Mouse (Mus musculus) testis, postnatal 10 days (tissue): ENCODE measurements around the gene Spcs1.

Experiments
- DNase-seq: peaks from one replicate; pipeline ENCODE4 v3.0.0; 2021; ENCODE audit warnings: low spot score

Gene Spcs1

DNA sequence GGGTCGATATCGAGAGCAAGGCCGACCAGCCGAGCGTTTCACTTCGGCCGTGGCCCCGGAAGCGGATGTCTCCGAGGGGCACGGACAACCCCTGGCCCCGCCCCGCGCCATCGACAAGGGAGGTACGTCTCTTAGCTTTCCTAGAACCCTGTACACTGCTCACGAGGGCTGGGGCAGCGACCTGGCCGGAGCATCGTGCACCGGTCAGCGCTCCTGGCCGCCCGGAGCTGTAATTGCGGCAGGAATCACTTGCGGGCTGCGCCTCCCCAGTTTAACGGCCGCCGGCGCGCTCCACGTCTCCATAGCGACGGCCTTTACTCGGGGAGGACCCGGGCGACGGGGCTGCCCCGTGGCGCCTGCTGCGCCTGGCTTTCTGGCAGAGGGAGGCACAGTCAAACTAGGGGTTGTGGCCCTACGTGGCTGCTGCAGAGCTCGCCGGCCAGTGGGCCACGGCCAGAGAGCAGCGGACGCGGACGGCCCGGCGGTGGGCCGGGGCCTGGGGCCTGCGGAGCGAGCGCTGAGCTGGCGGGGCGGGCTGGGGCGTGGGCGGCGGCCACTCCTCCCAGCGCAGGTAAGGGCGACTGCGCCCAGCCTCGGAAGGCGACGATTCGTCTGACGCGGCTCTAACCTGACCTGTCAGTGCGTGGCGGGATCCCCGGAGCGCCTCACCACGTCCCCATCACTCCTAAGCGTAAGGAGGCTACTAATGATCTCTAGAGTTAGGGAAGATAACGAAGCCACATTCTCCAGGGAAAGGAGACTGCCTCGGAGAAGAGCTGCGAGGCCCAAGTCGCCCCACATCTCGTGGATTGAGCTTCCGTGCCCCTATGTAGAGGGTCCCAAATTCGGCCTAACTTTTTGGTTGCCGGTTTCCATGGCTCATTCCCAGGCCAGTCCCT, at the start of gene Spcs1, which contains the start of gene Glt8d1:
Spcs1 (minus strand) TSS at position 366 of the 899 bp plus-strand sequence.
Glt8d1 (plus strand) TSS at position 94 of the 899 bp plus-strand sequence.
- DNase-seq = peak; percentile 94

- DNase-seq = no peak
These were observed 44.3 kb upstream of the Spcs1 start for GRCm38 (mm10) chr14:31045817-31046216.

DNA sequence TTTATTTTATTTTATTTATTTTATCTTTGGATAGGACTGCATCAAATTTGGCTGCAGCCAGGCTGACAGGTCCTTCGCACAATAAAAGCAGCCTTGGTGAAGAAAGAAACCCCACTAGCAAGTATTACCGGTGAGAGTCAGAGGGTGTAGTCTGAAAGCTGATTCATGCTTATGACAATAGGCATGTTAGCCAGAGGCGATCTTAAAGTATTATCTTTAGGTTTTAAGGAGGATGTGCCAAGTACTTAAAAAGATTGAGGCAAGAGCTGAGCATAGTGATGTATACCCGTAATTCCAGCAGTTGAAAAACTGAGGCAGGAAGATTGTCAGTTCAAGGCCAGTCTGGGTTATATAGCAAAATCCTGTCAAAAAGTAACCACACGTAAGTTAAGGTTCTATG, 43.8 kb upstream of the Spcs1 start:
- DNase-seq = no peak

DNA sequence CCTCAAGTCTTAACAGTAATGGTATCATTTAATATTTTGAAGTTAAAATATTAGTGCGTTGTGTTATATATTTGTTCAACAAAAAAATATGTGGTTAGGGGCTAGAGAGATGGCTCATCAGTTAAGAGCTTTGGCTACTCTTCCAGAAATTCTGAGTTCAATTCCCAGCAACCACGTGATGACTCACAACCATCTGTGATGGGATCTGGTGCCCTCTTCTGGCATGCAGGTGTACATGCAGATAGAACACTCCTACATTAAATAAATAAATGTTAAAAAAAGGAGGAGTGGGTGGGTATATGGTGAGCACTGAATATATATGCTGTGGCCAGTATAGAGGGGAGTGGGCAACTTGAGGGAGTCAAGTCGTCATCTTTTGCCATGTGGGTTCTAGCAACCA, 24.3 kb upstream of the Spcs1 start:
- DNase-seq = no peak

DNA sequence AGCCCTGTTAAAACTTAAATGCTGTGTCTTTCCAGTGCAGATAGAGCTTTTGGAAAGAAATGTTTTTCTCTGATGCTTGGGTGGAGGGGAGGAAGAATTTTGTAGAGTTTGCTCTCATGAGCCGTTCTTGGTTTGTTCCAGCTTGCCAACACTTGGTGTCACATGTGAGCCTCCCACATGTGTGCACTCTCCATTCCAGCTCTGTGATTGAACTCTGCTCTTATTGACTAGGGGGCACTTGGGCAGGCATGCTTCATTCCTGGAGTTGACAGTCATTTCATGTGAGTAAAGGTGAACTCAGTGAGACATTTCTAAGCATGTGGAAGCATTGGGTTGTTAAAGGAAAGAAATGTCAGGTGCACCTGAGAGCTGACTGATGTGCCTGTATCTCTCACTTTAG, 21.1 kb upstream of the Spcs1 start:
- DNase-seq = no peak

GRCm38 (mm10) chr14:31019331-31020205, 18.1 kb upstream of the Spcs1 start:
- DNase-seq = peak; percentile 86

GRCm38 (mm10) chr14:31018860-31019291, 17.4 kb upstream of the Spcs1 start, which contains the start of the genes Pbrm1 and Gnl3:
TSS of gene Pbrm1 (plus strand) at chr14:31019138.
TSS of gene Gnl3 (minus strand) at chr14:31019152.
- peak; percentile 98 for DNase-seq

GRCm38 (mm10) chr14:31017854-31018253, 16.4 kb upstream of the Spcs1 start:
- DNase-seq = no peak

- no peak for DNase-seq
These were observed 14.6 kb upstream of the Spcs1 start for GRCm38 (mm10) chr14:31016063-31016462.

DNA sequence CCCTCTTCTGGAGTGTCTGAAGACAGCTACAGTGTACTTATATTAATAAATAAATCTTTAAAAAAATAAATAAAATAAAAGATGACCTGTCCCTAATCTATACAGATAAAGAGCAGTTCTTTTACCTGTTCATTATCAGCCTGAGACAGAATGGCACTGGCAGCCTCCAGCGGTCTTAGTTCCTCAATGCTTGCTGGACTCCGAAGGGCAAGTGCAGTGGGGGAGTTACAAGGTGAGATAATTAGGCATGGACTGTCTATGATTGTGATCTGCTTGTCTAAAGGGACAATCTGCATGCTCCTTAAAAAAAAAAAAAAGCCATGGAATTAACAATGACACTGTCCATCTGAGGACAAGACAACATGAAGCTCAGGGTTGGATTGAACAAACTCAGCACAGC, 12.5 kb upstream of the Spcs1 start:
- no peak for DNase-seq

GRCm38 (mm10) chr14:31011588-31011987, 10.1 kb upstream of the Spcs1 start:
- DNase-seq = no peak

GRCm38 (mm10) chr14:31006779-31007178, 5.3 kb upstream of the Spcs1 start:
- DNase-seq = no peak

DNA sequence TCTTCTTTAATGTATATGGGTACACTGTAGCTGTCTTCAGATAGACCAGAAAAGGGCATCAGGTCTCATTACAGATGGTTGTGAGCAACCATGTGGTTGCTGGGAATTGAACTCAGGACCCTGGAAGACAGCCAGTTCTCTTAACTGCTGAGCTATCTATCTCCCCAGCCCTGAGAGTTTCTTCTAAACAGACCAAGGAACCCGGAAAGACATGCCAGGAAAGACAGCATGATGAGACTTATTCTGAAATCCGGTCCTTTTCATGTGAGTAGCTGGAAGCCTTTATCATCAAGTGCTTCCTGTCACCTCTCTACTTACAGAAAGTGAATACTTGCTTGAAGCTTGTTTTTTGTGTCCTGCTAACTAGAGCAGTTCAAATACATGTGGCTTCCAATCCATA, 3.1 kb upstream of the Spcs1 start:
- no peak for DNase-seq

DNA sequence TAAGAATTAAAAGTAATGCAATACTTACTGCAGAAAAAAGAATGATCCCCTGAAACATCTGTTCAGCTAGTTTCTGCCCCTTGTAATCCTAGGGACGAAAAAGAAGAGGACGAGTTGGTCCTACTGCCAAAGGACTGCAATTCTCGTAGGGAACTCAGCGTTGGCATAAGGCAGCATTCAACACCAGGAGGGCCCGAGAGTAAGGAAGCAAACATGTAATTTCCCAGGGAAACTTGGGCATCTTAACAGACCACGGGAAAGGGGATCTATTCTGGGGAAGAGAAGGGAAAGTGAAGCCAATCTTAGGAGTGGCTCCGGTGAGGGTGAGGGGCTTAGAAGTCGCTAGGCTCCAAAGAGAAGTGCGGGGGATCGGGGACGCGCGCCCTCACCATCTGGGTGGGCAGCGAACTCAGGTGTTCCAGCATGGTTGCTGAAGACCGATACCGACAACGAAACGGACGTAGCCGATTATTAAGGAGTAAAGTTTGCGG, 611 bp downstream of the Spcs1 start:
- no peak for DNase-seq

DNA sequence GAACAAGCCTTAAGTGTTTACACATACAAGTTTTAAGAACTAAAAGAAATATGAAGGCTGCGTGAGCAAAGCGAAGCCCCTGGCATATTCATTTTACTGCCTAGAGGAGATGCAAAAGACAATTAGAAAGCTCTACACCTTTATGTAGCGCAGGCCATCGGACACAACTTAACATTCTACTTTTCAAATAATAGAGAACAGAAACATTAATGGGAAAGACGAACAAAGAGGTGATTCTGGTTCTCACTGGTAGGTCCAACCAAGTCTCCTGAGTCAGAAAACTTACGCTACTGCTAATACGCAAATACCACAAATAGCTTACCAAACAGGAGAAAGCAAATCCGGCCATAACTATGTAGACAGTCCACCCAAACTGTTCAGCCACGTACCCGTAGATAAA, 1.1 kb downstream of the Spcs1 start:
- DNase-seq = no peak

DNA sequence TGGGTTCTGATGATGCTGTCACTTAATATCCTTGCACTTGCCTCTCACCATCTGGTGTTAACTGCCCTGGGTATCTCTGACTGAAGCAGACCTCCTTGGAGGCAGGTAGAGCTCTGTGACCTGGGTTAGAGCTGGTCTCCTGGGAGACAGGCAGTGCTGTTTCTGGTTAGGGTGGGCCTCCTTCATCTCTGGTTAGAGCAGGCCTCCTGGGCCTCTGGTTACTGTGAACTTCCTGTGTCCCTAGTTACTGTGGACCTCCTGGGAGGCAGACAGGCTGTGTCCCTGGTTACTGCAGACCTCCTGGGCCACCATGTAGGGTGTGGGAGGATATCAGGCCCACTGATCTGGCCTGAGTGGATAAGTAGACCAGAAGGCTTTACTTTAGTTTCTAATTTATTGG, 5.1 kb downstream of the Spcs1 start:
- no peak for DNase-seq

- DNase-seq = peak; percentile 12
These were observed 25.2 kb downstream of the Spcs1 start for GRCm38 (mm10) chr14:30976222-30976621.

GRCm38 (mm10) chr14:30974204-30974603, 27.3 kb downstream of the Spcs1 start:
- peak; percentile 48 for DNase-seq

GRCm38 (mm10) chr14:30960366-30960765, 41.1 kb downstream of the Spcs1 start:
- DNase-seq = no peak

DNA sequence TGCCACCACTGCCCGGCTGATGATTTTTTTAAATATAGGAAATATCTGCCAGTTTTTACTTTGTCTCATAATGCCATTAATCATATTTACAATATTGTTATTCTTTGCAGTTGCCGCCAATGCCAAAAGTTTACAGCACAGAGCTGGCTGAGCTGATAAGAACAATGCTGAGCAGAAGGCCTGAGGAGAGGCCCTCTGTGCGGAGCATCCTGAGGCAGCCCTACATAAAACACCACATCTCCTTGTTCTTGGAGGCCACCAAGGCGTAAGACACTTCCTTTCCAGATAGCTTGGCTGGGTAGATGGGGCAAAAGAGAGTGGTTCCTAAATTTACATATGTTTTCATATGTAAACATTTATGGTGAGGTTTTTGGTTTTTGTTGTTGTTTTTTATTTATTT, 42.4 kb downstream of the Spcs1 start:
- no peak for DNase-seq

DNA sequence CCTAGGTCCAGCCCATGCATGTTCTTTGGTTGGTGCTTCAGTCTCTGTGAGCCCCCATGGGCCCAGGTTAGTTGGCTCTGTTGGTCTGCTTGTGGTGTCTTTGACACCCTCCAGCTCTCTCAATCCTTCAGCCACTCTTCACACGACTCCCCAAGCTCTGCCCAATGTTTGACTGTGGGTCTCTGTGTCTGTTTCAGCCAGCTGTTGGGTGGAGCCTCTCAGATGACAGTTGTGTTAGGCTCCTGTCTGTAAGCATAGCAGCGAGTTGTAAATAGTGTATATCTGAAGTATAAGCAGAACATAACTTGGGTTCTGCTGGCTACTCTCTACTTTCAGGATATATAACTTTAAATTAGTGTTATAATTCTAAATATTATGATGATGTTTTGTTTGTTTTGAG, 43.0 kb downstream of the Spcs1 start:
- no peak for DNase-seq

GRCm38 (mm10) chr14:30951154-30951825, 50.2 kb downstream of the Spcs1 start, which contains the start of gene Nek4:
TSS of gene Nek4 (plus strand) at chr14:30951377.
- peak; percentile 94 for DNase-seq
